Mouse (Mus musculus): Measurements from ENCODE around the gene Cox5b.

Gene Cox5b

DNA sequence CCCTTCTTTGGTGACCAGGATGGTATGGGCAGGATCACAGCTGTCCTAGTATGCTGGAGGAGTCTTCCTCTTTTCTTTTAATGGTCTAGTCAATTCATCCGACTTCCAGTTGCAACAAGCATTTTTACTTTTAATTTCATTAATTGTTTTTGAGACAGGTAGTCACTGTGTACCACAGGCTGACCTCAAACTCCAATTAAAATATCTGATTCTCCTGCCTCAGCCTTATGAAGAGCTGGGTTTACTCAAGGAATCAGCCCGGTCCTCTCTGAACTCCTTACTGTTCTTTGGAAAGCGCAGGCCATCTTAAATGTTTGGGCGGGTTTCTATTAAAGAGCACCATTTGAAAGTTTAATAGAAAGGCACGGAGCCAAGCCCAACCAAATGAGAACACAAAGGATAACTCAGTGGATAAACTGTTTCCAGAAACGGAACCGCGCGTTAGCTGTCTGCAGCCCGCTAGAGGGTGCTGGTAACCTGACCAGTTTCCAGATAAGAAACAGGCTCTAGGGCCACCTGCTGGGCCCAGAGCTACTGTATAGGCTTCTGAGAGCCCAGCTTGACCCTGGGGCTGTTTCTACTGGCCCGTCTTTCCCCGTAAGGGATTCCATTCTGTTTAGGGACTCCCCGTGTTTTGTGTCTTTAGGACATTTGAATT is 7.3 kb upstream of the Cox5b start:
- peak; percentile 80 for DNase-seq (ENCODE audit: low read depth)

GRCm38 (mm10) chr1:36690671-36691235 is 496 bp upstream of the Cox5b start:
- DNase-seq (ENCODE audit: low read depth): no peak

DNA sequence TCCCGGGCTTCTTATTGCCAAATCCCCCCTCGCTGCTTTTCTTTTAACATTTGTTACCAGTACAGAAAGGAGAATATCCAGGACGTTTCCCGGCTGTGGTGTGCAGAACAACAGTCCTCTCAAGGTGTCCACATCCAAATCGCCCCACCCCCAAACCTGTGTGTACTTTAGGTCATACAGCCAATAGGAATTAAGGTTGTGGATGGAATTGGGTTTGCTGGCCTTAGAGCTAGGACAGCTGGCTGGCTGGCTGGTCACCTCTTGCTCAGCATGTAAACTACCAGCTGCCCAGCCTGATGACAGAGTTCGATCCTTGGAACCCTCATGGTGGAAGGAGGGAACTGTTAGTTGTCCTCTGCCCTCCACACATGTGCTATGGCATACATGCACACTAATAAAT is 3.6 kb downstream of the Cox5b start:
- DNase-seq (ENCODE audit: low read depth): no peak

DNA sequence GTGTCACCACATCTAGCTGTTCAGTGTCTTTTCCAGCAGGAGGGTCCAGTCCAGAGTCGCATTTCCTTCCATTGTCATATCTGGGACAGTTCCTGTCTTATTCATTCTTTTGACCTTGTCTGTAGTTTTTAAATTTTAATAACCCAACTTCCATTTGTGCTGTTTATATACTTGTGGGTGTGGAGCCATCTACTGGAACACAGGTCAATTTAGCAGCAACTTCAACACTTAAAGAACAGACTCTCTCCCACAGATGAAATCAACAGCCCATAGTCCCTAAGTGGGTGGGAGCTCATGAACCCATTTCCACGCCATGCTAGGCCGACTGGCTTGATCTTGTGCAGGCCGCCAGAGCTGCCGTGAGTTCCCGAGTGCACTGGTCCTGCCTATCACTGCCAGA is 5.2 kb downstream of the Cox5b start:
- no peak for DNase-seq (ENCODE audit: low read depth)

GRCm38 (mm10) chr1:36697030-36697429 is 5.8 kb downstream of the Cox5b start:
- DNase-seq (ENCODE audit: low read depth): no peak

- no peak for DNase-seq (ENCODE audit: low read depth)
Measured at GRCm38 (mm10) chr1:36707166-36707565, 15.9 kb downstream of the Cox5b start.

DNA sequence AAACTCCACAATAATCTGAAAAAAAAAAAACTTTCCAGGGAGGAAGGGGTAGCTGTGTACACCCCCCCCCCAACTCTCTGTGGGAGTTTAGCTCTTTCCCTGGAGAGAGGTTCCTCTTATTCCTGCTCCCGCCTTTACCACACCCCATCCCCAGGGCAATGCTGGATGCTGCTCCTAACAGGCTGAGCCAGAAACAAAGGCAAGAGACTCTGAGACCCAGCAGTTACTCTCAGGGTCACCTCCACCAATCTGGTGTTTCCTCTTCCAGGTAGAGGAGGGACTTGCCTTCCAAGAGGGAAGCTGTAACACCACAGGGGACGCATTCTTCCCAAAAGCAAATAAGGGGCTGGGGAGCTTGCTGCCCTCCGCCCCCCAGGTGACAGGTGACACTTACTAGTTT is 16.5 kb downstream of the Cox5b start:
- DNase-seq (ENCODE audit: low read depth): no peak

- DNase-seq (ENCODE audit: low read depth): peak; percentile 16
Measured at GRCm38 (mm10) chr1:36708626-36709025, 17.4 kb downstream of the Cox5b start.

DNA sequence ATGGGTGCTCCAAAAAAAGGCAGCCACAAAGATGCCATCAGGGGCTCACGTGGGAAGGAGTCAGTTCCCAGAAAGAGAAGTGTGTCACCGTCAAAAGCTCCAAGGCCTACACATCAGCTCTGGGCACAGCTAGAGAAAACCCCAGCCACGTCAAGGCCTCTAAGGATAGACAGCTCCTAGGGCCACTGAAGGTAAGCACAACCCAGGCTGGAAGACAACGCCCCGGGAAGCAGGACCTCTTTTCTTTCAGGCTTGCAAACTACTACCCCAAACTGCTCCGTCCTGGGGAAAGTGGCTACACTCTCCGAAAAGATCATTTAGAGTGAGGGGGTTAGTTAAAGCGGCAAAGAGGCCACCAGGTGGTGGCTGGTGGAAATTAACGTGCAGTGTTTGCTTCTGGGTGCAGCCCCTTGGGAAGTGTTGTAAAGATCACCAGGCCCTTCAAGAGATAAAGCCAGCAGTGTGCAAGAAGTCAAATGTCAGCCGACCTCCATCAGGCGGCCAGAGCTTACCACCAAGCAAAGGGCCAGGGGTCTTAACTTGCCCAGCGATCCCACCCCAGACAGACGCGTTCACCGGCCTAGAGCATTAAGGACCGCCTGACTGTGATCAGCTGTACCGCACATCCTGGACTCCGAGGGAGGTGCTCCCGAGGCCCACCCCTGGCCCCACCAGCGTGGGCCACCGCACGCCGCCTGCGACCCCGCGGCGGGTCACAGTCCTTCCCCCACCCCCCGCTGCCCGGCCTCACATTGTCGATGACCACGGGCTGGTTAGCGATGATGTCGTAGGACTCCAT is 18.0 kb downstream of the Cox5b start:
- peak; percentile 80 for DNase-seq (ENCODE audit: low read depth)

DNA sequence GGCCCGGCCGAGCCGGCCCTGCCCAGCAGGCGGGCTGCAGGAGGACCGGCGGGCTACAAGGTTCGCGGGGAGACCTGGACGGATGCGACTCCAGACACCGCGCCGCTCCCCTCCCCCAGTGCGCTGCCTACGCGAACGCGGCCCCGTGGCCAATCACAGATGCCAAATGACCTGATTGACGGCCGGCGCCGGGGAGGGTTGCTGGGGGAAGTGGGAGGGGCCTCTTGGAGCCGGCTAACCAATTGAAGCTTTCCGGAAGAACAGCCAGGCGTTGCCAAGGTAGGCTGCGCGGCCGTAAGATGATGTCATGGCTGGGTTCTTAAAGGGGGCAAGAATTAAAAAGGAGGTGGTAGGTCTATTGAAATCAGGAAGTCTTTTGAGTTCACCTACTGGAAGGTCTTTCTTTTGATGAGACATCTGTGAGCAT is 18.6 kb downstream of the Cox5b start, which contains the start of gene 4933424G06Rik:
Gene 4933424G06Rik, plus strand, starts transcription at position 296 of the 427 bp plus-strand sequence.
- DNase-seq (ENCODE audit: low read depth): peak; percentile 99

DNA sequence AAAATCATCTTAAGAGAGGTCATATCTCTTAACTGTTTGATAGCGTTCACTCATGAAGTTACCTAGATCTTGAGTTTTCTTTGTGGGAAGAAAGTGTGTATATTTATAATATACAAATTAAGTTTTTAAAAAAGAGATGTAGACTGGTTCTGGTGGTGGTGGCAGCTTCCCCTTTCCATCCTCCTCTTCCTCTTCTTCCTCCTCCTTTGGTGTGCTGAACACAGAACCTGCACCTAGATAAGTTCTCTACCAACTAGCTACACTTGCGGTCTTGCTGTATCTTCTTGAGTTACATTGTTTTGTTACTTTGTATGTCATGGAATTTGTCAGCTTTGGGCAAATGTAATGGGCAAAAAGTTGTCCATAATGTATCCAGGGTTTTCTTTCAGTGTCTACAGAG is 19.9 kb downstream of the Cox5b start:
- no peak for DNase-seq (ENCODE audit: low read depth)

- no peak for DNase-seq (ENCODE audit: low read depth)
Measured at GRCm38 (mm10) chr1:36714311-36714710, 23.1 kb downstream of the Cox5b start, which contains the start of gene Actr1b. TSS of gene Actr1b (minus strand) at chr1:36714422.

DNA sequence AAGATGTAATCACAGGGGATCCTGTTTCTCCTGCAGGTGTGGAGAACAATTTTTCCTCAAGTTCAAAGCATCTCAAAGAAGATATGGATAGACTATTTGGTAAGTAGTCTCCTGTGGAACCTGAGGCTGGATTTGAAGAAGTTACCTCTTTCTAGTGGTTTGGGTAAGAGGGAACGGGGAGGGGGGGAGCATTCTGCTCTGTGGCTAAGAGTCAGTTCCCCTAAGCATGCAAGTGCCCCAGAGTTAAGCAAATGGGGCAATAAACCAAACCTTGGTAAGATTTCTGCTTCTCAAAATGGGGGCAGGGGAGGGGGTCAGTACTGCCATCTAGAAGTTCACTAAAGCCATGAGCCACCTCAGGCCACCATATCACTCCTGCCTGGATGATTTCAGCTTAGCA is 27.5 kb downstream of the Cox5b start:
- DNase-seq (ENCODE audit: low read depth): no peak

DNA sequence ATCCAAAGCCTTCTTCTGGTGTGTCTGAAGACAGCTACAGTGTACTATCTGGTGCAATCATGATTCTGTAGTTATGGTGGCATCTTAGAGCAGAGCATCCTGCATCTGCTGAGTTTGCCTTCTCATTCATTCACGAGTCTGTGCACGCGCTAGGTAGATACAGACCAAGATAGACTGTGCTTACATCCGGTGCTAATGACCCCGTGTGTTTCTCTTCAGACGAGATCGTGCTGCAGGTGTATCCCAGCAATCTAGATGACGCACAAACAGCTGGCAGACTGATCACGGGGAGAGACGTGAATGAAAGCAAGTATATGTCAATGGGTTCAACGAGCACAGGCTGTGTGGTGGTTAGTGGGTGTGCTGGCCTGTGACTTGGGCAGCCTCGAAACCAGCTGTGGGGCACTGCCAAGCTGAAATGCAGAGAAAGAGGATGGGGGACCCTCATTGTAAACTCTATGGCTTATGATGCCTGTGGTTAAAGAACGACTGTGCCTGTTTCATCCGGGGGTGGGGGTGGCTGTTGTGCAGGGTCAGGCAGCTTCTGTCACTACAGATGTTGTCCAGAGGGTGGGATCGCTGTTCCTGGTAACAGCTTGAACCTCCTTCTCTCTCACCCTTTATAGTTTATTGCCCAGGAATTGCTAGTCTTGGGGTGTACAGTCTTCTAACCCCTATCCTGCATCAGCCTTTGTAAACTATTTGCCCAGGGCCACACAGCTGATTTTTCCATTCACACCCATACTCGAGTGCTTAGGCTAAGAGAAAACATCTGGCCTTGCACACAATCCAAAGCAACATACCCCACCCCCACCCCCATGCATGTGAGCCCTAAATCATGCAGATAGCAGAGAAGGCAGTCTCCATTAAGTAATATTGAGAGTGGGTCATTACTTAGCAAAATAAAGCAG is 32.2 kb downstream of the Cox5b start:
- peak; percentile 79 for DNase-seq (ENCODE audit: low read depth)

GRCm38 (mm10) chr1:36724057-36724431 is 32.8 kb downstream of the Cox5b start:
- no peak for DNase-seq (ENCODE audit: low read depth)

DNA sequence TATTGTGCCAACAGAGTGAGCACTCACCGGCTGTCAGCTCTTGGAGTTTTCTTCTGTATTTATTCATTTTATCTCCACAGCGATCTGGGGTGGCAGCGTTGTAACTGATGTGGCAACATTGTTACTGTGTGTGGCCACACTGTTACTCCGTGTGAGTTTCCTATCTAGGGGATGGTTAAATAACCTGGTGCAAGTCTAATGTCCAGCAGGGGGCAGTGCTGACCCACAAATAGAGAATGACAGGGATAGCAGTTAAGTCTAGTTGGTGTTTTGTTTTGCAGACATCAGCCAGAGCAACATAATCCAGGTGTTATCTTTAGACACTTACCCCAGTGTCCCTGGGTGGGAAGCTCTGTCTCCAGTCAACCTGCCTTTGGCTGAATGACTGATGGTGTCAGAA is 46.1 kb downstream of the Cox5b start:
- DNase-seq (ENCODE audit: low read depth): peak; percentile 95

DNA sequence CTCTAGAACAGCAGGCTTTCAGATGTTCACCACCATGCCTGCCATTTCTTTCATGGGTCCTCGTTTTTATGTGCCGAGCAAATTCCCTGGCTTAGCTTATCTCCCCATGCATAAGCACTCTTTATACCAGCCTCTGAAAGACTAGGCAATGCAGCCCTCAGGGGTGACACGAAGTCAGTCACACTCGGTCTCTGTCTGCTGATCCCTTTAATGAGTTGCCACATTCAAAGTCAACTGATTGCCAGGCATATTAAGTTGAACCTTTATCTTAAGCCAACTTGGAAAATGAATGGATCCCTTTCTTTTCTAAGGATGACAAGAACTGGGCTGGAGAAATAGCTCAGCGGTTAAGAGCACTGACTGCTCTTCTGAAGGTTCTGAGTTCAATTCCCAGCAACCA is 48.0 kb downstream of the Cox5b start:
- no peak for DNase-seq (ENCODE audit: low read depth)

DNA sequence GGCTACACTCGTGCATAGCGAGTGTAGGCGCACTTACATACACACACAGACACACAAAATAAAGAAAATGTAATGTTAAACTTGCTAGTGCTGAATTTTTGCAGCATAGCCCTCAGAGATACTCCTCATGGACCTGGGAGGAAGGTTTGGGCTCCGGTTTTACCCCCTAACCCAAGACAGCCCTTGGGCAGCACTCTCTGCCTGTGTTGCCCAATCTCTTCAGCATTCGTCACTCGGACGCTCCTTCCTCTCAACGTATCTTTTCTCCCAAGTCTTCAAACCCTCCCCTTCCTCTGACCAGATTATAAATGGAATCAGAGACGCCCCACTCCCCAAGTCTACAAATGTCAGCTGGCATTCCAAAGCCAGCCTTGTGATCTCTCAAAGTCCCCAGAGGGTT is 51.8 kb downstream of the Cox5b start:
- no peak for DNase-seq (ENCODE audit: low read depth)

Measured in induced T-regulatory cell, adult 2 months (primary cell).